Mouse (Mus musculus) G1E (cell line): ENCODE data around the gene Klra1. TPM values are rescaled to one million over a fixed set of nuclear protein-coding genes. Genes with fewer than 3 reads are reported as not detected.
"Not testable (repeated sequence)": the region's sequence is repeated elsewhere in the genome, so short reads cannot be mapped to it uniquely, and the experiment has no call there.

Experiments used
- ATAC-seq: 2 replicates; pipeline ENCODE4 v1.8.0; 2016; ENCODE audit warnings: mild to moderate bottlenecking; ENCODE audit not compliant: insufficient number of reproducible peaks, poor library complexity, low FRiP score, severe bottlenecking; ENCODE audit errors: extremely low read depth
- DNase-seq: peaks from one replicate; pipeline ENCODE4 v3.0.0; 2012; ENCODE audit warnings: low spot score
- H3K27me3 ChIP-seq: 2 replicates; pipeline ENCODE4 v1.6.1; 2012; ENCODE audit warnings: mild to moderate bottlenecking, low read length, inconsistent platforms; ENCODE audit not compliant: insufficient read depth
- H3K36me3 ChIP-seq: replicated peaks from 2 replicates; pipeline ENCODE3; 2012; ENCODE audit warnings: mild to moderate bottlenecking, inconsistent platforms
- H3K4me1 ChIP-seq: 2 replicates; pipeline ENCODE4 v1.6.1; 2012; ENCODE audit warnings: low read depth, low read length, inconsistent platforms, mixed read lengths; ENCODE audit not compliant: insufficient read depth
- H3K4me3 ChIP-seq: 2 replicates; pipeline ENCODE4 v1.5.1; 2012; ENCODE audit warnings: low read depth, mild to moderate bottlenecking, inconsistent platforms, low read length, moderate library complexity, mixed read lengths
- H3K9me3 ChIP-seq: replicated peaks from 2 replicates; pipeline ENCODE4 v1.6.1; 2012; ENCODE audit warnings: inconsistent platforms
- CTCF ChIP-seq: IDR thresholded peaks from 2 replicates; pipeline ENCODE4 v1.5.1; 2012; ENCODE audit warnings: low read depth, low read length, inconsistent platforms, mixed read lengths
- GATA1 ChIP-seq: IDR thresholded peaks from 2 replicates; pipeline ENCODE4 v1.6.1; 2012; ENCODE audit warnings: borderline replicate concordance, low read length, inconsistent platforms, mixed read lengths
- GATA2 ChIP-seq: IDR thresholded peaks from 2 replicates; pipeline ENCODE4 v1.6.1; 2012; ENCODE audit warnings: low read depth, low read length, inconsistent platforms, borderline replicate concordance
- POLR2AphosphoS5 ChIP-seq: IDR thresholded peaks from 2 replicates; pipeline ENCODE4 v1.6.1; 2012; ENCODE audit warnings: low read depth, low read length, inconsistent platforms; ENCODE audit not compliant: insufficient replicate concordance
- TAL1 ChIP-seq: conservative IDR thresholded peaks from 2 replicates; pipeline ENCODE4 v1.6.1; 2012; ENCODE audit warnings: low read depth, low read length, inconsistent platforms, mixed read lengths
- polyA plus RNA-seq: library from polyadenylated mRNA; stranded (reverse); fragments of >175 nt; gene quantifications from 2 replicates; pipeline ENCODE4 v1.2.3, GENCODE M21; 2012
- total RNA-seq, 2 experiments: library from RNA; stranded (forward) in 1 of 2; stranded (reverse) in 1 of 2; fragments of 200-1000 nt in 1 of 2; fragments of >200 nt in 1 of 2; fragmentation: Nextera tagmentation in 1 of 2; gene quantifications; 2 replicates each; pipeline ENCODE4 v1.2.3; 2014 to 2017

Klra1 gene
- total RNA-seq (2014; fragmentation: Nextera tagmentation) (not detected in 2 replicates), total RNA-seq (2017) (0.05 and 0.23 TPM in 2 replicates), polyA plus RNA-seq (not detected in 2 replicates)

- DNase-seq (no peak), ATAC-seq (no peak)
- H3K9me3 ChIP-seq = no peaks in the 10 kb centered on the region
- H3K4me3 ChIP-seq = no peak within 1 kb of the TSS
- H3K27me3 ChIP-seq = no peaks in the 10 kb centered on the region
- no peaks in the 10 kb centered on the region for H3K36me3 ChIP-seq
- TF ChIP-seq GATA2 = no peak
- no peaks in the 10 kb centered on the region for H3K4me1 ChIP-seq
Measured at GRCm38 (mm10) chr6:130386750-130387149, at the start of gene Klra1. Gene Klra1 (minus strand): TSS chr6:130386874.

GRCm38 (mm10) chr6:130429511-130429910 is 42.8 kb upstream of the Klra1 start:
- TF ChIP-seq POLR2AphosphoS5 = no peak
- TF ChIP-seq GATA1 = no peak
- TF ChIP-seq TAL1 = no peak
- TF ChIP-seq GATA2 = no peak
- TF ChIP-seq CTCF = no peak
- no peaks in the 10 kb centered on the region for H3K36me3 ChIP-seq
- peaks cover 1% of the 10 kb centered on the region; the same call in 1 of the 2 replicates for H3K9me3 ChIP-seq
- H3K27me3 ChIP-seq = no peaks in the 10 kb centered on the region
- H3K4me1 ChIP-seq = no peaks in the 10 kb centered on the region
- no peak for DNase-seq
- H3K4me3 ChIP-seq = no peak overlapping the region
- no peak for ATAC-seq

GRCm38 (mm10) chr6:130419158-130419557 is 32.5 kb upstream of the Klra1 start:
- ATAC-seq = no peak
- Histone ChIP-seq H3K9me3 (peaks cover 5% of the 10 kb centered on the region; the same call in 1 of the 2 replicates), H3K4me1 (no peaks in the 10 kb centered on the region), H3K4me3 (no peak overlapping the region), H3K36me3 (no peaks in the 10 kb centered on the region), H3K27me3 (no peaks in the 10 kb centered on the region)
- no peak for DNase-seq
- TF ChIP-seq TAL1 (no peak), GATA2 (no peak), POLR2AphosphoS5 (no peak), CTCF (no peak), GATA1 (no peak)

GRCm38 (mm10) chr6:130404882-130405281 is 18.2 kb upstream of the Klra1 start:
- DNase-seq = no peak
- no peaks in the 10 kb centered on the region for H3K4me1 ChIP-seq
- ATAC-seq = no peak

GRCm38 (mm10) chr6:130385803-130386202 is 871 bp downstream of the Klra1 start:
- ATAC-seq = no peak

More at GRCm38 (mm10) chr6:130404882-130405281, 18.2 kb upstream of the Klra1 start:
- no peak overlapping the region for H3K4me3 ChIP-seq
- peaks cover 8% of the 10 kb centered on the region for H3K9me3 ChIP-seq
- H3K27me3 ChIP-seq = no peaks in the 10 kb centered on the region
- TF ChIP-seq CTCF (no peak), GATA1 (no peak), GATA2 (no peak), POLR2AphosphoS5 (no peak), TAL1 (no peak)
- no peaks in the 10 kb centered on the region for H3K36me3 ChIP-seq

GRCm38 (mm10) chr6:130382375-130382774 is 4.3 kb downstream of the Klra1 start:
- H3K36me3 ChIP-seq = no peaks in the 10 kb centered on the region
- no peak overlapping the region for H3K4me3 ChIP-seq
- no peak for DNase-seq
- no peaks in the 10 kb centered on the region for H3K4me1 ChIP-seq
- no peaks in the 10 kb centered on the region for H3K27me3 ChIP-seq
- no peak for ATAC-seq
- TF ChIP-seq TAL1 (no peak), GATA1 (no peak), CTCF (no peak), GATA2 (no peak), POLR2AphosphoS5 (no peak)
- H3K9me3 ChIP-seq = no peaks in the 10 kb centered on the region

More at GRCm38 (mm10) chr6:130385803-130386202, 871 bp downstream of the Klra1 start:
- Histone ChIP-seq H3K4me3 (no peak overlapping the region), H3K27me3 (no peaks in the 10 kb centered on the region), H3K4me1 (no peaks in the 10 kb centered on the region), H3K36me3 (no peaks in the 10 kb centered on the region), H3K9me3 (no peaks in the 10 kb centered on the region)
- no peak for DNase-seq
- no peak for TF ChIP-seq POLR2AphosphoS5
- TF ChIP-seq CTCF = no peak
- TF ChIP-seq TAL1 = no peak
- no peak for TF ChIP-seq GATA2
- no peak for TF ChIP-seq GATA1

- DNase-seq, ATAC-seq, H3K9me3 ChIP-seq, H3K4me3 ChIP-seq, H3K36me3 ChIP-seq, H3K27me3 ChIP-seq, H3K4me1 ChIP-seq: not testable (repeated sequence)
Measured at GRCm38 (mm10) chr6:130345381-130345780, 41.3 kb downstream of the Klra1 start.

GRCm38 (mm10) chr6:130341973-130342372 is 44.7 kb downstream of the Klra1 start:
- H3K9me3 ChIP-seq, H3K4me1 ChIP-seq, H3K27me3 ChIP-seq, H3K36me3 ChIP-seq, DNase-seq, ATAC-seq, H3K4me3 ChIP-seq: not testable (repeated sequence)
